Mouse (Mus musculus) megakaryocyte, adult 5-6 weeks (primary cell): ENCODE measurements around the gene Rhbdd3. TPM values are rescaled to one million over a fixed set of nuclear protein-coding genes. Genes with fewer than 3 reads are reported as not detected.

Experiments used
- ATAC-seq: 2 replicates; pipeline ENCODE4 v1.8.0; 2016; ENCODE audit warnings: mild to moderate bottlenecking, inconsistent platforms; ENCODE audit not compliant: poor library complexity, severe bottlenecking
- total RNA-seq, 2 experiments: library from RNA; stranded (forward) in 1 of 2; stranded (reverse) in 1 of 2; fragments of 153-499, 151-499 nt in 1 of 2; fragments of 221-1000, 200-1000 nt in 1 of 2; gene quantifications; 2 replicates each; pipeline versions ENCODE4 v1.2.3 to v1.2.4; 2015 to 2017

Rhbdd3 gene
- total RNA-seq (2015) (2.6 and 6.0 TPM in 2 replicates), total RNA-seq (2017) (11.5 and 14.5 TPM in 2 replicates)

- ATAC-seq = peak; percentile 86
Observed at GRCm38 (mm10) chr11:5098736-5099542, at the start of gene Rhbdd3, which contains the start of gene Ewsr1. Gene Rhbdd3, plus strand, starts transcription at chr11:5098926. Gene Ewsr1, minus strand, starts transcription at chr11:5099266.

DNA sequence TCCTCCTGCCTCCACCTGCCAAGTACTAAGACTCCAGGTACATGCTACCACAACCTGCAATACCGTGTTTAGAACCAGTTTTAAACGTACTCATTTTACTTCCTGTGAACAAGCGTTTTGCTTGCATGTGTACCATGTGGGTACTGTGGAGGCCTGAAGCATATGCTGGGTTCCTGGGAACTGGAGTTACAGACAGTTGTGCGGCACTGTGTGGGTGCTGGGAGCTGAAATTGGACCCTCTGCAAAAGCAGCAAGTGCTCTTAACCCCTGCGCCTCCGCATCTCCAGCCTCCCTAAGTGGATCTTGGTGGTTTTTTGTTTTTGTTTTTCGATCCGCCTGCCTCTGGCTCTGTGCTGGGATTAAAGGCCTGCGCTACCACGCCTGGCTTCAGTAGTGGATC lies 47.1 kb upstream of the Rhbdd3 start:
- ATAC-seq = no peak

GRCm38 (mm10) chr11:5052200-5052854 lies 46.4 kb upstream of the Rhbdd3 start:
- ATAC-seq = no peak

GRCm38 (mm10) chr11:5054151-5054550 lies 44.6 kb upstream of the Rhbdd3 start:
- no peak for ATAC-seq

GRCm38 (mm10) chr11:5054874-5055273 lies 43.9 kb upstream of the Rhbdd3 start:
- ATAC-seq = no peak

- no peak; the same call in 1 of the 2 replicates for ATAC-seq
Observed at GRCm38 (mm10) chr11:5055945-5056938, 42.5 kb upstream of the Rhbdd3 start.

DNA sequence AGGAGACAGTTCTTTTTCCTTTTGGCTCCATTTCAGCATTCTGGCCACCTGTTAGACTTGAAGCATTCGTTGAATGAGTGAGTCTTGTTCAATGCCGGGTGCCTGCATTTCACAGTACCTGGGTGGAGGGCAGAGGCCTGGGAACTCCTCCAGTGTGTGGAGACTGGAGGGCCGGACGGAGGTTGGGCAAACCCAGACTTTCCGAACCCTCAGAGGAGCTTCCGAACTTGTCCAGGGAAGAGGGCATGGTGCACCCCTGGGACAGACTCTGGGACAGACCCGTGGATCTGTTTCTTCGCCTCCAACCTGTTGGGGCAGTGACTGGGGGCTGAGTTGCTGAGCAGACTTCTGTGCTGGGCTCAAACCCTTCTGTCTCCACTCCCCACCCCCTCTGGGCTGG lies 41.7 kb upstream of the Rhbdd3 start:
- ATAC-seq = no peak

- ATAC-seq = no peak
Observed at GRCm38 (mm10) chr11:5057541-5057855, 41.2 kb upstream of the Rhbdd3 start.

GRCm38 (mm10) chr11:5057856-5058641 lies 40.7 kb upstream of the Rhbdd3 start, which contains the start of gene Rasl10a:
Gene Rasl10a, plus strand, starts transcription at chr11:5058128.
- ATAC-seq = no peak

GRCm38 (mm10) chr11:5058783-5059182 lies 39.9 kb upstream of the Rhbdd3 start:
- no peak for ATAC-seq

- ATAC-seq = no peak
Observed at GRCm38 (mm10) chr11:5059230-5059629, 39.5 kb upstream of the Rhbdd3 start.

- no peak for ATAC-seq
Observed at GRCm38 (mm10) chr11:5059704-5060156, 39.0 kb upstream of the Rhbdd3 start.

DNA sequence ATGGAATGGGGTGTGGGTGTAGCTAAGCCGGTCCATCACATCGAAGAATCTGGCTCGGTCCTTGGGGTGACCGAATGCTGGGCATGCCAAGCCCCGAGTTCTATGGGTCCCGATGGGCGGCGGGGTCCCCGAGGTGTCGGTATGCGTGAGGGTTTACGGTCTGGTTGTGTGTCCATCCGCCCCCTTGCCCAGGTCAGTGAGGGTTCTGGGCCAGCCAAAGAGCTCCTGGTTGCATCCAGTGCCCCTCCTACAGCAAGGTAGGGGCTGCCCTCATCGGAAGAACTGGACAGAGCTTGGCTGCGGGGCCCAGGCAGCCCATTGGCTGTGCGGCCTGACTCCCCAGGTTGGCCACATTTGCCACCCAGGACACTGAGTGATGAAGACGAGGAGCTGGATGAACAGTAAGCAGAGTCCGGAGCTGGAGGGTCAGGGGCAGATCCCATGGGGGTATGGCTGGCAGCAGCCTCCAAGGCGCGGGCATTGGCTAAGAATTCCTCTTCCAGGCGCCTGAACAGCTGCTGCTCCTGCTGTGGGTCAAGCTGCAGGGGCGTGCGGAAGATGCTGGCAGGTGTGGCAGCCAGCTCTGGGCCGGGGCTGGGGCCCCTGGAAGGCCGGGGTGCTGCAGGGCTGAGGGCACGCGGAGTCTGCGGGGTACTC lies 37.8 kb upstream of the Rhbdd3 start:
- no peak for ATAC-seq

DNA sequence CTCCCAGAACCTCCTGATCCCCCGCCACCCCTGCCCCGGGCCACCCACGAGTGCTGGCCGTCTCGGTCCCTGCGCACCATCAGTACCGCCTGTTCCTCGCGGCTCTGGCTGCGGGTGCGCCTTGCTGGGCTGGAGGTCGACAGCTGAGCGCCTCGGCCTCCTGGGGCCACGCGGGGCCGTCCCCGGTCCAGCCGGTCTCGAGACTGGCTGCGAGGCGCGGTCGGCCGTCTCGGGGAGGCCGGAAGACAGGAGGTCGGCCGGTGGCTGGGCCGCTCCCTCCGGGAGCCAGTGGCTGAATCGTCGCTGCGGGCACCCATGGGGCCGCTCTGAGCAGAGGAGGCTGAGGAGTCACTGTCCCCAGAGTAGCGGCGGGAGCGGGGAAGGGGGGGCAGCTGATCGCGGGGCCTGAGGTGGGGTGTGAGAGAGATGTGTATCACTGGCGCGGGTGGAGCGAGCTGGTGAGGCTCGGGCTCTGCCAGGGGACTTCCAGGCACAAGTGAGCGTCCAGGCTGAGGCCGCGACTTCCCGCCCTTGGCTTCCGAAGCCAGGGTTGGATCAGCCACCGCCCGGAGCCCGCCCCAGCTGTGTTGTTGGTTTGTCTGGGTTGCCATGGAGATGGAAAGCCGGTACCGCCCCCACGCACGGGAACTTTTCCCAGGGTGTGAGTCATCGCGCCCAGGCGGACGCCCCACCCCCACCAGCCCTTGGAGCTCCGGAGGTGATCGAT lies 37.1 kb upstream of the Rhbdd3 start:
- peak; percentile 30 for ATAC-seq

- no peak for ATAC-seq
Observed at GRCm38 (mm10) chr11:5062326-5062725, 36.4 kb upstream of the Rhbdd3 start.

DNA sequence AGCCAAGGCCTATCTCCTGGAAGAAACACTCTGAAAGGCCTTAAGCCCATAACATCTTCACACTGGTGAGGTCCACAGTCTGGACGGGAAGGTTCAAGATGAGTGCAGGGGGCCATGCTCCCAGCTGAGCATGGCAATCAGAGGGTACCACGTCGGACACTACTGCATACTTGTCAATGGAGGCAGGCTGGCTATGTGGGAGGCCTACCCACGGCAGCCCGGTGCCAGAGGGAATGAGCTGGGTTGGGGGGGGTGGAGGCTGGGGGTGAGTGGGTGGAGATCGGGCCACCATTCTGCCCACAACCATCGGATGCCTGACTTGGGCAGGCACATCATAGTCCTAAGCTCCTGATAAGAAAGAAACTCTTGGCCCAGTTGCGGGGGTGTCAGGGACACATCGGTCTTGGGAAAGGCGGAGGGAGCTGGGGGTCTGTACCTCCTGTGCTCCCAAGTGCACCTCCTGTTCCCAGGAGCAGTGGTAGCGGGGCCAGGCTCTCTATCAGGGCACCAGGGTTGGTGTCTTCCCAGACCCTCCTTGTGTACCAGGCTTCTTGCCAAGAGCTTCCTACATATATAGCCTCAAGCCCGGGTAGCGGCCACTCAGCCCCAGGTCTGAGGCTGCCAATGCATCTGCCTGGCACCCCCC lies 35.7 kb upstream of the Rhbdd3 start:
- ATAC-seq = no peak

GRCm38 (mm10) chr11:5063561-5064281 lies 35.0 kb upstream of the Rhbdd3 start:
- ATAC-seq = no peak
